Mouse (Mus musculus): ENCODE measurements at regions not wholly inside any gene's neighbourhood (a gene's known extent, or its start where the extent isn't known, plus 50 kb on each side); places are given as distances from the start of the nearest gene placed in this dataset.

- peak in 1 of 2 experiments; percentile 27 for DNase-seq (ENCODE audit: extremely low spot score in 1 of 2, low spot score in 1 of 2)
Measured at GRCm38 (mm10) chr12:14088960-14089359, 62.9 kb downstream of the Fam84a start.

GRCm38 (mm10) chr12:14082771-14083170 is 69.1 kb downstream of the Fam84a start:
- peak; percentile 33 to 66 for DNase-seq (ENCODE audit: extremely low spot score in 1 of 2, low spot score in 1 of 2)

- DNase-seq (ENCODE audit: extremely low spot score in 1 of 2, low spot score in 1 of 2), result no peak
Measured at GRCm38 (mm10) chr12:14079892-14080291, 72.0 kb downstream of the Fam84a start.

DNA sequence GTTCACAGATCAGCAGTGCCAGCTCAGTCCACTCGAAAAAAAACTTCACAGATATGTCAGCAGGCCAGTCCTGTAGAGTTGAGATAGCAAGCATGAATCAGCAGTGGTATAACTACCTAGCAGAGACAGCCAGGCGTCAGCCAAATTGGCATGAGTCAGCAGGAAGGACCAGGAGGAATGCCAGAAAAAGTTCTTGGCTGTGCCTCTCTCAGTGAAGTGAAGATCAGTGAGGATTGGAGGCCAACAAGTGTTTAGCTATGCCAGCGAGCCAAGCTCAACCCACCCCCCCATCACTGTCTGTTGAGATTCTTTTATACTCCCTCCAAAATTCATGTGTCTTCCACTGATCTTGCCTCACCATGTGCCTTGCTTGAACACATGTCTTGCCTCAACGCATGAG is 82.8 kb downstream of the Fam84a start:
- DNase-seq (ENCODE audit: extremely low spot score in 1 of 2, low spot score in 1 of 2), result peak; percentile 22 to 82

DNA sequence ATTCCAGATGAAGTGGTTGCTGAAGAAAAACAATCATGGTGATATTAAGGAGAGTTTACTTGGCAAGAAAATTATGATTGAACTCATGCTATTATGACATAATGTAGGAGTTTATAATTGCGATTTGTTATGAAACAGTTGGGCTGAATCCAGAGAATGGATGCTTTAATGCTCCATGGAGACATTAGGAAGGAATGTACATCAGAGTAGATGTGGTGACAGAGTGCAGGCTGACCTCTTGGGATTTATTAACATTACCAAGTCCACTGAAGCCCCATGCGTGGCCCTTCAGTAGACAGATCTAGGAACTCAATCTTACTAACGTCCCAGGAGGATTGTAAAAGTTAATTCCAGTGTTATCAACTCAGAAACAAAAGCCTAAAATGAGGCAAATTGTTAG is 86.5 kb downstream of the Fam84a start:
- no peak for DNase-seq (ENCODE audit: extremely low spot score in 1 of 2, low spot score in 1 of 2)

DNA sequence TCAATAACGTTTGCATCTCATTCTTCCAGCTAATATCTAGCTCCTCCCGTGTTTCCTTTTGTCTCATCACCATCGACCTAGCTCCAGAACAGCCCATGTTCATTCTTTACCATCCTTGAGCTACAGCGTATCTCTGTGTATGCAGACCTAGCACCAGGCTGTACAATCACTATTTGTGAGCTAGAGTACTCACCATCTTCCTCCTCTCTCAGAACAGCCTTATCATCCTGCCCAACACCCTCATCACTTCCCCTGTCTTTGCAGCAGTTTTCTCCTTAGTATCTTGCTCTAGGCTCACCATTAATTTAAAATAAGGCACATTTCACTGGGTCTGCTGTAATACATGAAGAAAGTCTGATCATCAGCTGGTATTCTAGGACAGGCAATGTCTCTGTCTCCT is 88.6 kb downstream of the Fam84a start:
- DNase-seq (ENCODE audit: extremely low spot score in 1 of 2, low spot score in 1 of 2), result no peak

- no peak for DNase-seq (ENCODE audit: extremely low spot score in 1 of 2, low spot score in 1 of 2)
Measured at GRCm38 (mm10) chr12:14056116-14056515, 95.7 kb downstream of the Fam84a start.

DNA sequence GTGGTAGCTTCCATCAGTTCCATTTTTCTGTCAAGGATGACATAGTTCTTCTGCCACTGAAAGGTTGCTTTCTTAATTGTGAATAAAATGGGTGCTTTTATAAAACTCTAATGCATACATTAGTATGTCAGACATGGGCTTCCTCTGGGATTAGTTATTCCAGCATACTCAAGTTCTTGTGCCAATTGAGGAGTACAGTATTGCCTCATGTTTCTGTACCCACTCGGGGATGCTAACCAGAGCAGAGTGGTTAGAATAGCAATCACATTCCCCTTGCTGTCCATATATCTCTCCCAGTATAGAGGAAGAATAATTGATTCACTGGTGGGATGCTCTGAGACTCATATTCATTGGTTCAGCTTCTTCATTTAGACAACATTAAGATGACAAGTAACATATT is 119.5 kb downstream of the Fam84a start:
- no peak for DNase-seq (ENCODE audit: extremely low spot score in 1 of 2, low spot score in 1 of 2)

GRCm38 (mm10) chr12:14015271-14015670 is 136.6 kb downstream of the Fam84a start:
- DNase-seq (ENCODE audit: extremely low spot score in 1 of 2, low spot score in 1 of 2), result no peak

DNA sequence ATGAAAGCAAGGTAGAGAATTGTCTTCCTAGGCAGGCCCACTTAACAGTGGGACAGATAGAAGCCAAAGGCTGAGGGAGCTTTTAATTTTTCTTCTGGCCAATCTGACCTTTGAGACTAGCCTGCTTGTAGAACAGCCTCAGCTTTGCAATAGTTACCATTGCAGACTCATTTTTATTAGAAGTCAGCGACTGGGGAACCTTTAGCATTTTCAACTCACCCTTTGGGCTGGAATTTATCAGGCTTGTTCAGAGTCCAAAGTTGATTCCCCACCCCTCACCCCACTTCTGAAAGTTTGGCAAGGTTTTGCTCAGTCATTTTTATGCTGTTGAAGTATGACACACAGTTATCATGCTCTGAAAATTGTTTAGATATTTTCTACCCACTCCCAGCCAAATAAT is 145.9 kb downstream of the Fam84a start:
- DNase-seq (ENCODE audit: extremely low spot score in 1 of 2, low spot score in 1 of 2), result no peak

- no peak for DNase-seq (ENCODE audit: extremely low spot score in 1 of 2, low spot score in 1 of 2)
Measured at GRCm38 (mm10) chr12:14001672-14002071, 150.2 kb downstream of the Fam84a start.

DNA sequence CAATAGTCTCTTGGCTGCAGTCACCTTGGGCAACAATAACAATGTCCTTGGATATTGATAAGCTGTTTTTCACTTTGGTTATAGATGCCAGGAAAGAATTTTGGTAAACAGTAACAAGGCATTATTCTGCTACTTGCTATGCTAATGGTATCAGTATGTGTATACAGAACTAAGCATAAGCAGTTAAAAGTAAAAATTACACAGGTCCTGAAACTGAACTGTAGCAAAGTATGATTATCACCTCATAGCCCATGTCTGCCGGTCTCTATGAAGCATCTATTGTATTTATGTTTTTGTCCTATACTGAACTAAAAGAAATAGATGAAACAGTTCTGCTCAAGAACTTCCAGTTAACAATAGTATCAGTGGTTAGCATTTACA is 167.5 kb downstream of the Fam84a start:
- no peak for DNase-seq (ENCODE audit: extremely low spot score in 1 of 2, low spot score in 1 of 2)

GRCm38 (mm10) chr12:13983631-13984395 is 168.0 kb downstream of the Fam84a start:
- no peak for DNase-seq (ENCODE audit: extremely low spot score in 1 of 2, low spot score in 1 of 2)

DNA sequence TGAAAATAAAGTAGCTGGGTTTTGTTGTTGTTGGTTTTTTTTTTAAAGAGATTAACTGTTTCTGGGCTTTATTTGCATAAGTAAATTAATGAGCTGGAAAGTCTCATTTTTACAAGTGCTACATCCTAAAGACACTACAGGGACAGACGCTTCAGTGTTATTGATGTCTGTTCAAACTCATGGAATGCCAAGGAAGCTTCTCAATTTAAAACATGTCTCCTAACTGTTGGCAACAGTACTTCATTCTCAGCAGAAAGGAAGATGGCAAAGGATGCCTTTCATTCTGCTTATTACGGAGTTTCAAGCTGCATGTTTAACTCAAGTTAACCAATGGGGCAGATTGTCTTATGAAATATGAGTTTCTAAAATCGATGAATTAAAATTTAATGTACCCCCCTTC is 187.3 kb downstream of the Fam84a start:
- no peak for DNase-seq (ENCODE audit: extremely low spot score in 1 of 2, low spot score in 1 of 2)

DNA sequence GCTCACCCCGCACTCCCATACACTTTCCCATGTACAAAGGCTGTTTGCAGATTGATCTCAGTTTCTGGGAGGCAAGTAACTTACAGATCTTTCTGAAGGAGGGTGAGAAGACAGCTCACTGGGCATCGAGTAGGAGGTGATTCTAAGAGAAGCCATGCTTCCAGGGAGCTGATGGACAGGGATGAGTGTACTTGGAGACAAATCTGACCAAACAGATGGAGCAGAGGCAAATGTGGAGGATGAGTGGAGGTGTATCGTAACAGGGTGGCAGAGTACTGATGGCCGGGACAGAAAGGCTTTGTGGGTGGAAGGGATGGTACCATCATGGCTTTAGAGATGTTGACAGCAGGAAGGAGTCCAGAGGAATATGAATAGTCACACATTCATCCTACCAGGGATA is 212.4 kb downstream of the Fam84a start:
- peak; percentile 81 to 82 for DNase-seq (ENCODE audit: extremely low spot score in 1 of 2, low spot score in 1 of 2)

DNA sequence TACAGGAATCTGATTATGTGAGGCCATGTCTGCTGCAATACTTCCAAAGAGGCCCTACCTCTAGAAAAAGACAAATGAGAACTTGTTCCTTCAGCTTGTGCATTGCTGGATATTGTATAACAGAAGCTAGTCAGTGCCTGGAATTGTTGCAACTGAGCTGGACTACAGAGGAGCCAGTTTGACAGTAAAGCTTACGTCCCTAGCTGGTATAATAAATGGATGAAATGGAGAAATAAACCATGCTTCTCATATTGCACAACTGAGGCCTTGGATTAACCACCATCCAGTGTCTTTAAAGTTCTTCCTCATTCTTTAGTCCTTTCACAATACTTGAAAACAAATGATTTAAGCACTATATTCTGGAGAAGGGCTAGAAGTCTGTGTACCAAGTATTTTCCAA is 230.8 kb downstream of the Fam84a start:
- DNase-seq (ENCODE audit: extremely low spot score in 1 of 2, low spot score in 1 of 2), result no peak

DNA sequence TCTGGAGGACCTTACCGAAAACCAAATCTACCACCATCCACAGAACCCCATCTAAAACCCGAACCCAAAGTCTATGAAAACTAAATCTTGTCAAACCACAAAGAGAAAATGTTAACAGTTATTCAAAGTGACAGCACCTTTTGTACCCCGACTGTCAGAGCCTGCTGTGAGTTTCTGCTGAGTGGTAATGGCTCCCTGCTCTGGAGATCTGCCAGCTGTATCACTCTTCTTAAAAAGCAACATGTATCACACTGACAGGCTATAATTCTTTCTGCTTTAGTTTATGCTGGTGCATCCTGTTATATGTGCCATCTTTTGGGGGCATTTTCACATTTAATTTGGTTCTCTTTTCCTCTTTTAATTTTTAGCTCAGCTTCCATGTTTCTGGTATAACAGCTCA is 268.5 kb downstream of the Fam84a start:
- no peak for DNase-seq (ENCODE audit: extremely low spot score in 1 of 2, low spot score in 1 of 2)

DNA sequence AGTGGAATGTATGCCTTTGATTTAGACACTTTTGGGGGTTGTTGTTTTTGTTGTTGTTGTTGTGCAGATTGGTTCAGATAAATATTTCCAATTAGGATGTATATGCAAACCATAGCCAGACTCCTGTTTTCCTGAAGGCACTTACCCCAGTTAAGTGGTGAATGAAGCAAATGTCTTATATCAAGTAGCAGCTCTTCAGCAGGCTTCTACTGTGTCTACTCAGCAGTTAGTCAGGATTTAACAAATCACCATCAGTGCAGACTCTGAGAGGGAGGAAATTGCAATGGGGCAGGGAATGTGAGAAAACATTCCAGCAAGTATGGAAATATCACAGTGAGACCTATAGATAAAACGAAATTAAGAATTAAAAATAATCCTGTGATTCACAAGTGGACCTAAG is 282.7 kb downstream of the Fam84a start:
- DNase-seq (ENCODE audit: extremely low spot score in 1 of 2, low spot score in 1 of 2), result no peak

- peak; percentile 87 to 88 for DNase-seq (ENCODE audit: extremely low spot score in 1 of 2, low spot score in 1 of 2)
Measured at GRCm38 (mm10) chr12:13861226-13861625, 290.6 kb downstream of the Fam84a start.

- DNase-seq (ENCODE audit: extremely low spot score in 1 of 2, low spot score in 1 of 2), result peak in 1 of 2 experiments; percentile 70
Measured at GRCm38 (mm10) chr12:13844532-13845485, 307.0 kb downstream of the Fam84a start.

GRCm38 (mm10) chr12:13843423-13844080 is 308.3 kb downstream of the Fam84a start:
- no peak for DNase-seq (ENCODE audit: extremely low spot score in 1 of 2, low spot score in 1 of 2)

All from frontal cortex, adult 2 months (tissue).